Mouse (Mus musculus): ENCODE results near the gene Dlg2. TPM values are rescaled to one million over a fixed set of nuclear protein-coding genes. Genes with fewer than 3 reads are reported as not detected.

Dlg2 gene
- polyA plus RNA-seq, 1 experiment from 2014 or later, result 5.1 TPM

DNA sequence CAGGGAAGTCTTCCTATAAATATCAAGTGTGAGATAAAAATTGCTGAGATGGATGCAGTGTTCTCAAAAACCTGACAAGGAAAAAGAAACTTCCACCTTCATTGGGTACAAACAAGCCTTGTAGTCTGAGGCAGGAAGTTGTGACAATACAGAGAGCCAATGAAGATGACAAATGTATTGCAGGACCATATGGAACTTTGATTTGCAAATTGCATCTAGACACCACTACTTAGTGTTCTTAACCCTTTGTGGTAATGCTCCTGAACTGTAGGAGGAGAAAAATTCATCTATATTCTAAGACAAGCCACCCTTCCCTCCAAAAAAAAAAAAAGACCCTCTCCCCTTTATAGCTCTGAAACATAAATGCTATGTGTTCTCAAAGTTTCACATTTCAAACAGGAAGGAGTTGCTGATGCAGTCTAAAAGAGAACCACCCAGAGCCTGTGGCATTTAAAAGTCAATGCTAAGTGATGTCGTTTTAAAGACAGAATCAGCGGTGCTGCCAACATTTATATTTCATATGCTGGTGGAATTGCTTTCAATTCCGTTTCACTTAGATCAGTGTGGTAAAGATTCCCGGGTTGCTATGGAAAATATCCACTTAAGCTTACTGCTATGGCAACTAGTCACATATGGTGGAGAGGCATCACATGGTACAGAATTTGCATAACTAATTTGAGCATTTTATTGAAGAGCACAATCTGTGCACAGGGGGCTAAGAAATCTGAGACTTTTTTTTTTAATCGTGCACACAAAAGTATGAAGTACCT is 731.8 kb downstream of the Dlg2 start:
- Histone ChIP-seq H3K27me3 (ENCODE audit: control insufficient read depth, insufficient read depth, low read length) (no peaks in the 10 kb centered on the region), H3K36me3 (ENCODE audit: control insufficient read depth, insufficient read depth, low read length) (no peaks in the 10 kb centered on the region)
- 60% methylated on average over 5 of the region's 5 CpGs for WGBS

DNA sequence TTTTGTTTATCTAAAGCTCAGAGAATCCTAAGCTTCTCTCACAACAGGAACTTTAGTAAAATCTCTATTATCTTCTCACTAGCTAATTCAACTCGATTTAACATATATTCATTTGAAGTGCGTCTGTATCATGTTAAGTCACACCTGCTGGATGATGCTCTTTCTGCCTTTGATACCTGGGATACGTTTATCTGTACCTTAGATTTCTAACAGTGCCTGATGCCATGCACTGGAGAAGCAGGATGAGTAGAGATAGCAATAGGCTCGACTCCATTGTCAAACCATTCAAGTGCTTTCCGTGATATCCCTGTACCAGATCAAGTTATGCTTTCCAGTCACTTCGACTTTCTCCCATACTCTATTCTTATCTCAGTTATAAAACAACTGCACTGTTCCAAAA is 732.5 kb downstream of the Dlg2 start:
- no peak overlapping the region for H3K9ac ChIP-seq (replicated peaks; ENCODE audit: low read depth, low read length)
- no peak overlapping the region for H3K27ac ChIP-seq (ENCODE audit: low read length)
- WGBS, result 67% methylated on average over 6 of the region's 6 CpGs
- H3K9me3 ChIP-seq (ENCODE audit: control insufficient read depth, low read depth, low read length), result no peaks in the 10 kb centered on the region
- H3K27me3 ChIP-seq (ENCODE audit: control insufficient read depth, insufficient read depth, low read length), result no peaks in the 10 kb centered on the region
- no peaks in the 10 kb centered on the region for H3K4me1 ChIP-seq (ENCODE audit: control insufficient read depth, insufficient read depth, low read length)
- no peak overlapping the region for H3K4me2 ChIP-seq (replicated peaks; ENCODE audit: low read depth, low read length)
- no peak overlapping the region for H3K4me3 ChIP-seq (ENCODE audit: low read depth, low read length)
- no peaks in the 10 kb centered on the region for H3K36me3 ChIP-seq (ENCODE audit: control insufficient read depth, insufficient read depth, low read length)
- ATAC-seq (ENCODE audit: insufficient number of reproducible peaks, insufficient read depth, low FRiP score, low read depth), result no peak

More for the DNA sequence above, 731.8 kb downstream of the Dlg2 start:
- H3K4me1 ChIP-seq (ENCODE audit: control insufficient read depth, insufficient read depth, low read length), result no peaks in the 10 kb centered on the region
- no peak overlapping the region for H3K4me2 ChIP-seq (replicated peaks; ENCODE audit: low read depth, low read length)
- H3K9me3 ChIP-seq (ENCODE audit: control insufficient read depth, low read depth, low read length), result no peaks in the 10 kb centered on the region
- H3K4me3 ChIP-seq (ENCODE audit: low read depth, low read length), result no peak overlapping the region
- H3K27ac ChIP-seq (ENCODE audit: low read length), result no peak overlapping the region
- H3K9ac ChIP-seq (replicated peaks; ENCODE audit: low read depth, low read length), result no peak overlapping the region
- no peak for ATAC-seq (ENCODE audit: insufficient number of reproducible peaks, insufficient read depth, low FRiP score, low read depth)

DNA sequence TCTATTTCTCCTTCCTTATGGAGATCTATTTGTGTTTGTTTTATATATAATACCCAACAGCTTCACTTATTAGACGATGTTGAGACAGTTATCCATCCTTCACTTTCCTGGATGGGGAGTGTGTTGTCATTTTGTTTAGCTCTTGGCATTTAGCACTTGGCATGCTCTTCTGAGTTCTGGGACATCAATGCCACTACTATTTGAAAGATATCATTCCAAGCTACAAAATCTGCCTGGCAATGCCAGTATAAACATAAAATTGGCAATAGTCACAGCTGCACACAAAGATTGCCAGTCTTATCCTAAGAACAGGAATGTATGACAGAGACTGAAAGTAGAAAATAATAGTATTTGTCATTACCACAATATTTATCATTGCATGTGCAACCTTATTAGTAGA is 735.8 kb downstream of the Dlg2 start:
- H3K27me3 ChIP-seq (ENCODE audit: control insufficient read depth, insufficient read depth, low read length), result no peaks in the 10 kb centered on the region
- H3K27ac ChIP-seq (ENCODE audit: low read length), result no peak overlapping the region
- no peak for ATAC-seq (ENCODE audit: insufficient number of reproducible peaks, insufficient read depth, low FRiP score, low read depth)
- no peaks in the 10 kb centered on the region for H3K36me3 ChIP-seq (ENCODE audit: control insufficient read depth, insufficient read depth, low read length)
- H3K4me3 ChIP-seq (ENCODE audit: low read depth, low read length), result no peak overlapping the region
- H3K4me1 ChIP-seq (ENCODE audit: control insufficient read depth, insufficient read depth, low read length), result no peaks in the 10 kb centered on the region
- H3K4me2 ChIP-seq (replicated peaks; ENCODE audit: low read depth, low read length), result no peak overlapping the region
- no peak overlapping the region for H3K9ac ChIP-seq (replicated peaks; ENCODE audit: low read depth, low read length)
- no peaks in the 10 kb centered on the region for H3K9me3 ChIP-seq (ENCODE audit: control insufficient read depth, low read depth, low read length)
- WGBS, result 93% methylated on average over 1 of the region's 1 CpGs

DNA sequence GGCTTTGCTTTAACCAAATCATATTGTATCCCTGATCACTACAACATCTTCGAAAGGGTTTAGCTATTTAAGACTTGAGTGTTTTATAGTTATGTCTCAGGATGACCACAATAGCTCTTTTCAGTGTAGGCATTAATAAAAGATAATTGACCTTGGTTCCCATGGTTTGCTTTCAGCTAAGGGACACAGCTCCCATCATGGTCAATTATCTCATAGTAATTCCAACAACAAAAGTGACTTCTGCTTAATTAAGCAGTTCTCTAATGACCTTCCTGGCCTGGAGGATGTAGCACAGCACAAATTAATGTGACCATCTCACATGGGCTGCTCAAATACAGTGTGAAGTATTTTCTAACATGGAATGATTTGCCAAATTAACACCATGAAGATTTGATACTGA is 738.4 kb downstream of the Dlg2 start:
- no peaks in the 10 kb centered on the region for H3K4me1 ChIP-seq (ENCODE audit: control insufficient read depth, insufficient read depth, low read length)
- 82% methylated on average over 1 of the region's 1 CpGs for WGBS
- H3K27me3 ChIP-seq (ENCODE audit: control insufficient read depth, insufficient read depth, low read length), result no peaks in the 10 kb centered on the region
- H3K4me2 ChIP-seq (replicated peaks; ENCODE audit: low read depth, low read length), result no peak overlapping the region
- no peak for ATAC-seq (ENCODE audit: insufficient number of reproducible peaks, insufficient read depth, low FRiP score, low read depth)
- no peak overlapping the region for H3K9ac ChIP-seq (replicated peaks; ENCODE audit: low read depth, low read length)
- no peak overlapping the region for H3K27ac ChIP-seq (ENCODE audit: low read length)
- no peaks in the 10 kb centered on the region for H3K9me3 ChIP-seq (ENCODE audit: control insufficient read depth, low read depth, low read length)
- H3K4me3 ChIP-seq (ENCODE audit: low read depth, low read length), result no peak overlapping the region
- H3K36me3 ChIP-seq (ENCODE audit: control insufficient read depth, insufficient read depth, low read length), result no peaks in the 10 kb centered on the region

DNA sequence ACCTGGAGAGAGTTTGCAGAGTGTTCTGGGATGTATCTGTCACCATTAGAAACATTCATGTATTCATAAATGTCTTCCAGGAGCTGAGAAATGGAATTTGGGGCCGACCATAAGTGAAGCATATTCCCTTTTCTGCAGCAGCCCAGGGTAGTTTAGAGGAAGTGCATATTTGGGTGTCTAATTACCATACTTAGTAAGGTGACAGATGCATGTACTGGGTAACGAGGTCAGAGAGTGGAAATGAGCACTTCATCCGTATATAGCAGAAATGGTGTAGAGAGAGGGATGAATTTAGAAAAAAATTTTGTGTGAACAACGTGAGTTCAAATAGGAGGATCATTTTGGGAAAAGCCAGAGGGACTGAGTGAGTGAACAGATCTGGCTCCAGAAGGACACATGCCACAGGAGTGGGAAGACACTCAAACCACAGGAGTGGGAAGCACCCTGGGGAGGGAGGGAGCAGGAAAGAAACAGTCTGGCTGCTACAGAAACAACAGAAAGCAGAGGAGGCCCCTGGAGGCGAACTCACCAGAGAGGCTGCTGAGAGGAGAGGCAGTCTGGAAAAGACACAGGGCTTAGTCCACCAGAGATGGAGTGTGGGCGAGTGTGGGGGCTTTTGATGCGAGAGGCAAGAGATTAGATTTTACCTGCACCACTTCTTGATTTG is 742.0 kb downstream of the Dlg2 start:
- ATAC-seq (ENCODE audit: insufficient number of reproducible peaks, insufficient read depth, low FRiP score, low read depth), result no peak
- Histone ChIP-seq H3K36me3 (ENCODE audit: control insufficient read depth, insufficient read depth, low read length) (no peaks in the 10 kb centered on the region), H3K4me1 (ENCODE audit: control insufficient read depth, insufficient read depth, low read length) (no peaks in the 10 kb centered on the region), H3K4me3 (ENCODE audit: low read depth, low read length) (no peak overlapping the region), H3K9ac (replicated peaks; ENCODE audit: low read depth, low read length) (no peak overlapping the region), H3K9me3 (ENCODE audit: control insufficient read depth, low read depth, low read length) (no peaks in the 10 kb centered on the region), H3K27ac (ENCODE audit: low read length) (no peak overlapping the region), H3K27me3 (ENCODE audit: control insufficient read depth, insufficient read depth, low read length) (no peaks in the 10 kb centered on the region), H3K4me2 (replicated peaks; ENCODE audit: low read depth, low read length) (no peak overlapping the region)
- 61% methylated on average over 7 of the region's 7 CpGs for WGBS

DNA sequence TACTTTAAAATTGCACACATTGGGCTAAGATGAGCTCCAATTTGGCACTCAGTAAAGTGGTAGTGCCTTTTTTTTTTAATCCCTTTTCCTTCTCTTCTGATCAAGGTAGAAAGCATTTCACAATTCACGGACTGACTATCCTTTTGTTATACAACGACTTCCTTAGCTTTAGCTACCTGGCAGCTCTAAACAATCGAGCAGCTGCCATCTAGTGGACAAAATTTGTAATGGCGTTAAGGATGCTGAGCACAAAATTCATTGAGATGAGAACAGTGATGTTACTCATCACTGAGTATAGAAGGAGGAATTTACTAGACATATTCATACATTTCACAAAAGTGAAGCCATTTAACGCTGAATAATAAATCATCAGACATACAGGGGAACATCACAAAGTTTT is 750.0 kb downstream of the Dlg2 start:
- Histone ChIP-seq H3K4me3 (ENCODE audit: low read depth, low read length) (no peak overlapping the region), H3K9ac (replicated peaks; ENCODE audit: low read depth, low read length) (no peak overlapping the region), H3K27me3 (ENCODE audit: control insufficient read depth, insufficient read depth, low read length) (no peaks in the 10 kb centered on the region), H3K4me2 (replicated peaks; ENCODE audit: low read depth, low read length) (no peak overlapping the region), H3K36me3 (ENCODE audit: control insufficient read depth, insufficient read depth, low read length) (no peaks in the 10 kb centered on the region), H3K4me1 (ENCODE audit: control insufficient read depth, insufficient read depth, low read length) (no peaks in the 10 kb centered on the region), H3K27ac (ENCODE audit: low read length) (no peak overlapping the region), H3K9me3 (ENCODE audit: control insufficient read depth, low read depth, low read length) (no peaks in the 10 kb centered on the region)
- ATAC-seq (ENCODE audit: insufficient number of reproducible peaks, insufficient read depth, low FRiP score, low read depth), result no peak
- WGBS, result under 1% methylated on average over 5 of the region's 5 CpGs

DNA sequence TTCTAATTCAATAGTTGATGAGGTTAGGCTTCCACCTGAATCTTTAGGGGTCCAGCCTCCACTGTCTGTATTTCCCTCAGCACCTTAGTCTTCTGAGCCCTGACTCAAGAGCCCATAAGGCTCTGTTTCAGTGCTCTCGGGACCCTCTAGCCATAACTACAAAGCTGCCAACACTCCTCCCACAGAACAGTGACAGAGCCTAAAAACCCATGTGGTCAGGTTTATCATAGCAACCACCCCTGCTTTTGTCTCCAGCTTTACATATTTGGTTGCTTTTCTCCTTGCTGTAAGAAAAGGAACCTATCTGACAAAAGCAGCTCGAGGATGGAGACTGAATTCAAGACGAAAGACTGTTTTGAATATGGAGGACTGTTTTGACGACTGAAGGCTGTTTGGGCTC is 765.2 kb downstream of the Dlg2 start:
- 77% methylated on average over 4 of the region's 4 CpGs for WGBS
- H3K4me2 ChIP-seq (replicated peaks; ENCODE audit: low read depth, low read length), result no peak overlapping the region

DNA sequence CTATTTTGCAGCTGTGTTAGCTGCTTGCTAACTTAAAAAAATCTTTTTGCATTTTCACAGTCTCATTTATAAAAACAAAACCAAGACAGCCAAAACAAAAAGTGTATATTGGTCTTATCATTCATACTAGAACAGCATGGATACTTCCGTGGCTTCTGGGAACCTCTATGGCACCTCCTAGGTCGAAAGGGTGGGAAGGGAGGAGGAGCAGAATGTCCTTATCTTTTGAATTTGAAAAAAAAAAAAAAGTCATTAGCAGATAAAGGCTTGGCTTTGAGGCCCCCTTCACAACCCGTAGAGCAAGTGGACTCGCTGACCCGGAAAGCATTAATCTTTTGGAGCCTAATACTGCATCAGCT is 785.2 kb downstream of the Dlg2 start:
- 1% methylated on average over 5 of the region's 5 CpGs for WGBS
- H3K4me3 ChIP-seq (ENCODE audit: low read depth, low read length), result peak overlapping the region; percentile 31
- no peak overlapping the region for H3K27ac ChIP-seq (ENCODE audit: low read length)
- 0 out of 2 replicates have a peak, but pooled peaks cover 3% of the 10 kb centered on the region for H3K4me1 ChIP-seq (ENCODE audit: control insufficient read depth, insufficient read depth, low read length)
- no peak overlapping the region for H3K9ac ChIP-seq (replicated peaks; ENCODE audit: low read depth, low read length)
- no peaks in the 10 kb centered on the region for H3K9me3 ChIP-seq (ENCODE audit: control insufficient read depth, low read depth, low read length)
- H3K36me3 ChIP-seq (ENCODE audit: control insufficient read depth, insufficient read depth, low read length), result no peaks in the 10 kb centered on the region
- H3K27me3 ChIP-seq (ENCODE audit: control insufficient read depth, insufficient read depth, low read length), result 0 out of 2 replicates have a peak, but pooled peaks cover 2% of the 10 kb centered on the region
- H3K4me2 ChIP-seq (replicated peaks; ENCODE audit: low read depth, low read length), result peak overlapping the region; percentile 88
- no peak; the same call in 1 of the 2 replicates for ATAC-seq (ENCODE audit: insufficient number of reproducible peaks, insufficient read depth, low FRiP score, low read depth)

More for the DNA sequence above, 765.2 kb downstream of the Dlg2 start:
- Histone ChIP-seq H3K4me3 (ENCODE audit: low read depth, low read length) (no peak overlapping the region), H3K27ac (ENCODE audit: low read length) (no peak overlapping the region), H3K9me3 (ENCODE audit: control insufficient read depth, low read depth, low read length) (no peaks in the 10 kb centered on the region), H3K27me3 (ENCODE audit: control insufficient read depth, insufficient read depth, low read length) (no peaks in the 10 kb centered on the region), H3K36me3 (ENCODE audit: control insufficient read depth, insufficient read depth, low read length) (no peaks in the 10 kb centered on the region), H3K9ac (replicated peaks; ENCODE audit: low read depth, low read length) (no peak overlapping the region), H3K4me1 (ENCODE audit: control insufficient read depth, insufficient read depth, low read length) (no peaks in the 10 kb centered on the region)
- ATAC-seq (ENCODE audit: insufficient number of reproducible peaks, insufficient read depth, low FRiP score, low read depth), result no peak
